Mouse (Mus musculus): ENCODE data around the gene Epb41.

The Epb41 gene

DNA sequence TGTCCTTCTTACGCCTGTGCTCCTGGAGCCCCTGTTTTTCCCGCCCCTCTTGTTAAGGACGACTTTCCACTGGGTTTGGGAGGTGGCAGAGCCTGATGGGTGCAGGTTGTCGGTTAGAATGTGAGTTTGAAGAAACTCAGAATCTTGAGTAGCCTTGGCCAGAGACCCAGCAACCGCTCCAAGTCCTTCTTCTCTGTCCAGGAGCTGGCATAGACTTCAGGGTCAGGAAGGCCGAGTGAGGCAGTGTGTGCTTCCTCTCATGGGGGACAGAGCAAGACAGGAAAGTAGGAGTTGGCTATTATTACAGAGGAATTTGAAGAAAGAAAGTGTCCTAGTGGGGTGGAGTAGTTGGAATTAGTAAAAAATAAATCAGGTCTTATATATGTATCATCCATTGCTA lies 191.6 kb downstream of the Epb41 start:
- no peak for DNase-seq

DNA sequence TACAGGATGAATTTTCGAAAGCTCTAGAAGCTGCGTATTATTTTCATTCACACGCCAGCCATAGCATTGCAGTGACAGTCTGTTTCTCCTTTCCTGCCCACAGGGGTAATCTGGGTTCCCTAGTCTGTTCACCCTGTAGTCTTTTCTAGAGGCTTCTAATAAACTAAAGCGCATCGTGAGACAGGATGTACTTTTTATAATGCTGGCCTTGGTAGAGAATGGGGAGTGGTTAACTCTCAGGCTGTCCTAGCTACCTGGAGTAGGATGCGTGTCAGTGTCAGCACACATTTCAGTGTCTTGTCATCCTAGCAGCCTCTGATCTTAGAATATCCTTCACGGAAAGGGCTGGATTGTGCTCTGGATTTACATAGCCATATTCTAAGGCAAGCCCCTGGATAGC lies 193.8 kb downstream of the Epb41 start:
- no peak for DNase-seq

DNA sequence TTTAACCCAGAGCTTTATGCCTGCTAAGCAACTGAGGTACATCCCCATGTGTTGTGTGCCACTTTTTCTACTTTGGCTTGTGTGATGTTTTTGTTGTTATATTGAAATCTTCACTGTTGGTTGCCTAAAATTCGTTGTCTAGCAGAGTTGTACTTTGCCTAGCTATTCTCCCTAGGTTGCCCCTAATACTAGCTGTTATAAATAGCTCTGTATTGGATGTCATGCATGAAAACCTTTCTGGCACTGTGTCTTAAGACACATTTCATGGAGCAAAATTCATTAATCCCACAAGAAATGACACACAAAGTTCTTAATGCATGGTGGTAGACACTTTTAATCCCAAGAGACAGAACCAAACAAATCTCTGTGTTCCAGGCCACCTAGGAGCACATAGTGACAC lies 195.4 kb downstream of the Epb41 start:
- DNase-seq: no peak

DNA sequence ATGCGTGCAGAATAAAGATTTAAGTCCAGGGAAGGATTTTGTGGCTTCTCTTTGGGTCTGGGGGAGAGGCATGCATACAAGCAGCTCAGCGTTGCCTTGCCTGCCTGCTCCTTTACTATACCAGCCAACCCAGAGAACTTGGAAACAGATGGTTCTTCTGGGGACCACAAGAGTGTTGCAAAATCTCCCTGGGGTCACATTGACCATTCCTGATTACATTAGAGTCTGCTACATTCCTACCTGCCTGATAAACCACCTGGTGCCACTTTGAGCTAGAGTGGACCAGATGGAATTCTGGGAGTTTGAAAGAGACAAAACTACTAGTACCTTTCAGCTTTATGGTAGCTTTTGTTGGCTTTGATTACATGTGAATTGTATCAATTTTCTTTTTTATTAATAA lies 198.3 kb downstream of the Epb41 start:
- no peak for DNase-seq

DNA sequence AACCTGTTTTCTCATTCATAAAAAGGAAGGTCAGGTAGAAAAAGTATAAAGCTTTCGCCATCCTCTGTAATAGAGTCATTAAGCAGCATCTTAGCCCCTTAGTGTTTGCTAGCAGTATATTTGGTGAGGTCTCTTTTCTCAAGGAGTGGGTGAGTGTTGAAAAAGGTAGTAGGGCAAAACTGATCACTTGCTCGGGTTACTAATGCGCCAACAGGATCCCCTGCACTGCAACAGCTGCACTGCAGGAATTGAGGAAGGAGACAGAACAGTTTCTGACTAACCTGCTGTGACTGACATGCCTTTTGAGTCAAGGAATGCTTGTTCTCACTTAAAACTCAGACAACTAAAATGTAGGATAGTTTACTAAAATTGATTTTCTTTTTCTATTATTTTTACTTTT lies 199.9 kb downstream of the Epb41 start:
- no peak for DNase-seq

DNA sequence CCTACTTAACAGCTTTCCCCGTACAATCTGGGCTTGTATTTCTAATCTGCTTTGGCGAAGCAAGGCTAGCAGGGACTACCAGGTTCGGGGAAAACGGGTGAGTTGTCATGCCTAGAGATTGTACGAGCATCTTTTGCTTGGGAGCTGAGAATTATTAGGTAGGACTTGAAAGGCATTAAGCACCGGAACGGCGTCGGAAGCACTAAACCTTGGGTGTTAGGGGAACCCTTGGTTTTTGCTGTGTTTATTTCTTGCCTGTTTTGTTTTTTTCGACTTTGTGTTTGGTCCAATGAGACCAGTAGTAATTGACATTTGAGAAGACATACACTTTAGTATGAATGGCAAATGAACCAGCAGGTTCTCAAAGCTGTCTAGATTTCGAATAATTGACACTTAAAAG lies 200.6 kb downstream of the Epb41 start:
- DNase-seq: no peak

DNA sequence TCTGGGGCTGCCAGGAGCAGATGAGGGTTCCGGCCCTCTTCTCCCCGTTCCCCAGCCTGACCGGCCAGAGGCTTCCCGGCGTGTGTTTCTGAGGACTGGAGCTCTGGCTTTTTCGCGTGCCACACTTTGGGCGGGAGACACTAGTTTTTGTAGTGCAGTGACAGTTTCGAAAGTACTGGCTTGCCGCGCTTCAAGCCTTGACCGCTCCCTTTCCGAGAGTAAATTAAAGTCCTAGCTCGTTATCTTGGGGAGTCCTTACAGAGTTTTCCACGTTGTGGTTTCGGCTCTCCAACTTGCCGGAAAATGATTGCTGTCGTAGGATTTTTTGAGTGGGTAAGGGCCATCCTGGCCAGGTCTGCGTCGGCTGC lies 201.0 kb downstream of the Epb41 start:
- no peak for DNase-seq

Data from cerebellum, adult 18-20 months (tissue).